In the genomic region with DNA sequence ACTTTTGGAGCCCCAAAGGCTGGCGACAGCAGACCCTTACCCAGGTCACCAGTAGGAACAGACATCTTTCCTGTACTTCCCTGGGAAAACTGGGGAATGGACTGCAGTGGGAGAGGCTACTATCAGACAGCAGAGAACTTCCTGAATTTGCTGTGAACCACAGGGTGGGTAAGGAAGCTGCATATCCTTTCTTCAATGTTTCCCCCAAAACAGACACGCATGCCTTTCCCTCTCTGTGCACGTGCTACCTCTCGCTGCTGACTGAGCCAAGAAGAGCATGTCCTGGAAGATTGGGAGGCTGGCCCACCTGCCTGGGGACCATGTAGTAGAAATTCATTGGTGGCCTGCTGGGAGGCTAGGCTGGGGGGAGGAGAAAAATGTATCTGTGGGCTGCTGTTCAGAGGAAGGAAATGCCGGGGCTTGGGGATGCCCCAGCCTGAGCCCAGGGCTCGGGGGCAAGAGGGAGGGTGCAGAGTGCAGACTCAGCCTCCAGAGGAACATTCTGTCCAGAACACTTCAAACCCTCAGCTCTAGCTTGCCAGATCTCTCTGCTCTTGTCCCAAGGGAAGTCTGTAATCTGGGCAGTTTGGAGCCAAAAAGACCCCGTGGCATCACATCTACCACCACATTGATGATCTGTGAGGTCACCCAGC, we compare ENCODE assay signal across 9 mouse cellular contexts.
DNase-seq lines count a peak whose midpoint lies in the region; ATAC-seq and TF ChIP-seq lines count a peak whose summit lies in the region.
"Had no signal": no experiment of that assay in that cellular context is flagged by ENCODE, and none has a peak within 500 bp of the region (broad histone marks: within the 10 kb centered on the region; RNA-seq: fewer than 3 reads in every experiment).

No protein-coding gene starts in this region.

- no peaks in the 10 kb centered on the region for H3K27me3 ChIP-seq in midbrain, embryonic 14.5 days (ENCODE audit: control insufficient read depth, insufficient read depth, low read length)
- H3K27me3 ChIP-seq: hindbrain, embryonic 15.5 days; neural tube, embryonic 13.5 days had no signal

- no peaks in the 10 kb centered on the region; the same call in 1 of the 2 replicates for H3K9me3 ChIP-seq in midbrain, embryonic 14.5 days (ENCODE audit: control insufficient read depth, low read length)
- H3K9me3 ChIP-seq: hindbrain, embryonic 15.5 days had no signal

- H3K4me1 ChIP-seq in lung, adult 2 months (ENCODE audit: control insufficient read depth, insufficient read depth, low read length) = peaks cover 55% of the 10 kb centered on the region
- no peaks in the 10 kb centered on the region for H3K4me1 ChIP-seq in midbrain, embryonic 14.5 days (ENCODE audit: control insufficient read depth, insufficient read depth, low read length)
- H3K4me1 ChIP-seq: hindbrain, embryonic 15.5 days had no signal

- no peak overlapping the region for H3K4me2 ChIP-seq in midbrain, embryonic 14.5 days (ENCODE audit: low read length)
- H3K4me2 ChIP-seq: hindbrain, embryonic 15.5 days; neural tube, embryonic 13.5 days had no signal

- H3K27ac ChIP-seq in midbrain, embryonic 14.5 days (replicated peaks; ENCODE audit: low read depth, low read length) = no peak overlapping the region
- H3K27ac ChIP-seq: hindbrain, embryonic 15.5 days; neural tube, embryonic 13.5 days had no signal

- peak; percentile 52 for DNase-seq in lung, adult 2 months
- no peak for DNase-seq in Muller cell, postnatal 12 days (ENCODE audit: inconsistent ontology term)
- no peak for DNase-seq in midbrain, embryonic 14.5 days

- H3K36me3 ChIP-seq in midbrain, embryonic 14.5 days (ENCODE audit: control insufficient read depth, insufficient read depth, low read length) = no peaks in the 10 kb centered on the region
- H3K36me3 ChIP-seq: hindbrain, embryonic 15.5 days; neural tube, embryonic 13.5 days had no signal

- ATAC-seq in CD4-positive, CD25-positive, alpha-beta regulatory T cell, adult 4 months = peak; percentile 49
- peak; percentile 64 for ATAC-seq in common myeloid progenitor, adult 5-6 weeks (replicated peaks; ENCODE audit: low read depth, poor library complexity, severe bottlenecking)
- ATAC-seq in hematopoietic stem cell, adult 5-6 weeks (replicated peaks in 1 of 2; ENCODE audit: insufficient read depth in 1 of 2, low FRiP score in 2 of 2, low TSS enrichment in 1 of 2, low read depth in 1 of 2, poor library complexity in 2 of 2, severe bottlenecking in 2 of 2) = peak; percentile 81 to 85
- no peak for ATAC-seq in midbrain, embryonic 14.5 days (ENCODE audit: low FRiP score, low TSS enrichment)
- no peak for ATAC-seq in megakaryocyte-erythroid progenitor cell, adult 5-6 weeks (replicated peaks; ENCODE audit: low FRiP score, low TSS enrichment, poor library complexity, severe bottlenecking)

- WGBS in lung, adult 2 months = 15% methylated on average over 7 of the region's 7 CpGs
- 74% methylated on average over 7 of the region's 7 CpGs for WGBS in midbrain, embryonic 14.5 days

- H3K9ac ChIP-seq in midbrain, embryonic 14.5 days (replicated peaks; ENCODE audit: low read length) = no peak overlapping the region
- H3K9ac ChIP-seq: hindbrain, embryonic 15.5 days; neural tube, embryonic 13.5 days had no signal

- TF ChIP-seq POLR2A in lung, adult 2 months (IDR thresholded peaks at IDR 0.05; ENCODE audit: borderline replicate concordance, extremely low read depth, low read depth, low read length) = no peak

- TF ChIP-seq CTCF in lung, adult 2 months (IDR thresholded peaks at IDR 0.05; ENCODE audit: insufficient read depth, low read length) = no peak

- H3K4me3 ChIP-seq in lung, adult 2 months (replicated peaks; ENCODE audit: extremely low read depth, low read depth, low read length) = no peak overlapping the region
- no peak overlapping the region for H3K4me3 ChIP-seq in midbrain, embryonic 14.5 days (replicated peaks; ENCODE audit: low read depth, low read length)
- H3K4me3 ChIP-seq: hindbrain, embryonic 15.5 days; neural tube, embryonic 13.5 days had no signal

Comparison
In these comparisons a context has a peak if more than half of its experiments do, and no peak if none do; other contexts are left out.
1. ATAC-seq: peak in CD4-positive, CD25-positive, alpha-beta regulatory T cell, adult 4 months (single experiment), common myeloid progenitor, adult 5-6 weeks (single experiment) and hematopoietic stem cell, adult 5-6 weeks (2 of 2); none in midbrain, embryonic 14.5 days (single experiment) and megakaryocyte-erythroid progenitor cell, adult 5-6 weeks (single experiment).